17 mouse cellular contexts compared by ENCODE assay signal in the genomic region with DNA sequence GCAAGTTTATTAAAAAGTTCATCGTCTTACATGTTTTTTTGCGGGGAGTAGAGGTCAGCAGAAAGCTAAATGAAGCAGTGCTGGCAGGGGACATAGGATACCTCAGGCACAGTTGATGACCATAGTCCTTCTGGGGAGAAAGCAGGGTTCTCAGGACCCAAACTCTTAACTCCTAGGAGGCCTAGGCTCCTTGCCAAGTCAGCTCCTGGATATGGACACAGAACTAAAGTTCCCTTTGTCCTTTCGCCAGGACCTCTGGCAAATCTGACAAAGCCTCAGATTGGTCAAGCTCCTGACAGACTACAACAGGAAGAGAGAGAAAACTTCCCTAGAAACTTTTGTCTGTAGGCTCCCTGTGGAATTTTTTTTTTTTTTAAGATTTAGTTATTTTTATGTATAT. TPM values are rescaled to one million over a fixed set of nuclear protein-coding genes. Genes with fewer than 3 reads are reported as not detected.
A peak's percentile ranks its signal among the peaks of the same experiment; 100 is the strongest.
DNase-seq lines count a peak whose midpoint lies in the region; ATAC-seq and TF ChIP-seq lines count a peak whose summit lies in the region.
"Had no signal": no experiment of that assay in that cellular context is flagged by ENCODE, and none has a peak within 500 bp of the region (broad histone marks: within the 10 kb centered on the region; RNA-seq: fewer than 3 reads in every experiment).

No protein-coding gene starts in this region.

- H3K9me3 ChIP-seq in kidney, embryonic 16.5 days (ENCODE audit: low read length) = no peaks in the 10 kb centered on the region
- H3K9me3 ChIP-seq: embryonic facial prominence, embryonic 10.5 days; forebrain, embryonic 13.5 days; heart, embryonic 12.5 days; hindbrain, embryonic 15.5 days had no signal

- DNase-seq in kidney, adult 2 months = peak; percentile 73
- DNase-seq in kidney, postnatal 4 days = no peak
- DNase-seq in kidney, postnatal 25 days = peak; percentile 46 to 59
- DNase-seq in 3T3-L1 (ENCODE audit: low read depth, low spot score) (peak; percentile 26), adipocyte (ENCODE audit: low spot score) (peak; percentile 53)
- no peak for DNase-seq in embryo, embryonic 10.5 days (ENCODE audit: low spot score)
- DNase-seq: adrenal gland, postnatal 10 days; cerebellum, adult 11 months; cerebellum, adult 9-10 months; cerebellum, postnatal 36 days; forebrain, postnatal 0 days; gastrocnemius, postnatal 25 days had no signal

- TF ChIP-seq POLR2A in kidney, adult 2 months (IDR thresholded peaks at IDR 0.05; ENCODE audit: low read depth, low read length) = no peak

- H3K4me3 ChIP-seq in kidney, adult 2 months (ENCODE audit: insufficient read depth, low read depth, low read length) = no peak overlapping the region
- H3K4me3 ChIP-seq in kidney, embryonic 16.5 days (ENCODE audit: low read length) = no peak overlapping the region
- H3K4me3 ChIP-seq: embryonic facial prominence, embryonic 10.5 days; forebrain, embryonic 13.5 days; heart, embryonic 12.5 days; hindbrain, embryonic 15.5 days had no signal

- H3K9ac ChIP-seq in kidney, embryonic 16.5 days (replicated peaks; ENCODE audit: low read length) = no peak overlapping the region
- H3K9ac ChIP-seq: forebrain, embryonic 13.5 days; forebrain, postnatal 0 days; heart, embryonic 12.5 days; hindbrain, embryonic 15.5 days had no signal

- WGBS in kidney, adult 2 months = 56% methylated on average over 3 of the region's 3 CpGs
- WGBS in kidney, embryonic 16.5 days = 86% methylated on average over 3 of the region's 3 CpGs

- H3K4me1 ChIP-seq in kidney, adult 2 months (ENCODE audit: control insufficient read depth, insufficient read depth, low read length) = peaks cover 16% of the 10 kb centered on the region; the same call in 1 of the 2 replicates
- peaks cover 13% of the 10 kb centered on the region for H3K4me1 ChIP-seq in kidney, embryonic 16.5 days (ENCODE audit: insufficient read depth, low read length)

- H3K27ac ChIP-seq in kidney, adult 2 months (ENCODE audit: insufficient read depth, low read depth, low read length) = no peak overlapping the region
- H3K27ac ChIP-seq in kidney, embryonic 16.5 days (ENCODE audit: low read length) = no peak overlapping the region
- H3K27ac ChIP-seq: embryonic facial prominence, embryonic 10.5 days; forebrain, embryonic 13.5 days; hindbrain, embryonic 15.5 days had no signal

- no peak for ATAC-seq in kidney, embryonic 16.5 days (ENCODE audit: low FRiP score, low TSS enrichment)
- ATAC-seq: forebrain, embryonic 13.5 days; forebrain, postnatal 0 days had no signal

- H3K36me3 ChIP-seq in kidney, adult 2 months (ENCODE audit: control insufficient read depth, insufficient read depth, low read length) = no peaks in the 10 kb centered on the region
- no peaks in the 10 kb centered on the region for H3K36me3 ChIP-seq in kidney, embryonic 16.5 days (ENCODE audit: insufficient read depth, low read length)
- H3K36me3 ChIP-seq: hindbrain, embryonic 15.5 days had no signal

- no peaks in the 10 kb centered on the region for H3K27me3 ChIP-seq in kidney, adult 2 months (replicated peaks; ENCODE audit: control insufficient read depth, insufficient read depth, low read length)
- H3K27me3 ChIP-seq in kidney, embryonic 16.5 days (ENCODE audit: insufficient read depth, low read length) = no peaks in the 10 kb centered on the region
- H3K27me3 ChIP-seq: forebrain, embryonic 13.5 days; heart, embryonic 12.5 days; hindbrain, embryonic 15.5 days had no signal

- TF ChIP-seq CTCF in kidney, adult 2 months (conservative IDR thresholded peaks at IDR 0.05; ENCODE audit: insufficient read depth, insufficient read length, low read depth, low read length) = no peak

- H3K4me2 ChIP-seq in kidney, embryonic 16.5 days (replicated peaks; ENCODE audit: low read depth, low read length) = no peak overlapping the region
- H3K4me2 ChIP-seq: forebrain, embryonic 13.5 days; heart, embryonic 12.5 days; hindbrain, embryonic 15.5 days had no signal

RNA-seq across cellular contexts. Expression of gene Pgam1, which starts 3.0 kb away (rescaled TPM):
- 493 and 500 TPM in 2 replicates for polyA plus RNA-seq in kidney, adult 2 months (2012; rRNA removed)
- 823 and 859 TPM in 2 replicates for polyA plus RNA-seq in kidney, embryonic 16.5 days (2015; fragmentation: Nextera tagmentation; extraction: Ambion mirVana)

RNA-seq across cellular contexts. Expression of gene Rrp12, which starts 12.8 kb away (rescaled TPM):
- polyA plus RNA-seq in kidney, adult 2 months (2012; rRNA removed) = 3.6 and 4.0 TPM in 2 replicates
- 16.9 and 18.8 TPM in 2 replicates for polyA plus RNA-seq in kidney, embryonic 16.5 days (2015; fragmentation: Nextera tagmentation; extraction: Ambion mirVana)

RNA-seq across cellular contexts. Expression of gene Exosc1, which starts 24.5 kb away (rescaled TPM):
- polyA plus RNA-seq in kidney, adult 2 months (2012; rRNA removed) = 11.8 and 15.2 TPM in 2 replicates
- polyA plus RNA-seq in kidney, embryonic 16.5 days (2015; fragmentation: Nextera tagmentation; extraction: Ambion mirVana) = 74.0 and 78.8 TPM in 2 replicates

RNA-seq across cellular contexts. Expression of gene Zdhhc16, which starts 24.5 kb away (rescaled TPM):
- polyA plus RNA-seq in kidney, adult 2 months (2012; rRNA removed) = 74.2 and 78.7 TPM in 2 replicates
- 89.1 and 94.4 TPM in 2 replicates for polyA plus RNA-seq in kidney, embryonic 16.5 days (2015; fragmentation: Nextera tagmentation; extraction: Ambion mirVana)

Comparison
In these comparisons a context has a peak if more than half of its experiments do, and no peak if none do; other contexts are left out.
1. DNase-seq: peak in kidney, adult 2 months (single experiment), kidney, postnatal 25 days (2 of 2), 3T3-L1 (single experiment) and adipocyte (single experiment); none in kidney, postnatal 4 days (0 of 2) and embryo, embryonic 10.5 days (single experiment).